Mouse (Mus musculus): ENCODE measurements at regions not wholly inside any gene's neighbourhood (a gene's known extent, or its start where the extent isn't known, plus 50 kb on each side); places are given as distances from the start of the nearest gene placed in this dataset.

GRCm38 (mm10) chr3:138609749-138610148 lies 83.8 kb downstream of the Eif4e start:
- TF ChIP-seq CTCF (IDR thresholded peaks at IDR 0.05; ENCODE audit: borderline replicate concordance, extremely low read depth, insufficient read depth, insufficient read length), result no peak
- TF ChIP-seq POLR2A (IDR thresholded peaks at IDR 0.05; ENCODE audit: borderline replicate concordance, extremely low read depth, insufficient read depth, insufficient read length, poor library complexity, severe bottlenecking), result no peak
